Mouse (Mus musculus) myocyte (in vitro differentiated cells): Measurements from ENCODE around the gene Gga2.

Experiments used
- CEBPB ChIP-seq: IDR thresholded peaks from 2 replicates; pipeline ENCODE4 v1.6.1; 2011; ENCODE audit warnings: mild to moderate bottlenecking, moderate library complexity; ENCODE audit not compliant: poor library complexity, insufficient read depth, severe bottlenecking
- E2F4 ChIP-seq: IDR thresholded peaks from one replicate; pipeline ENCODE4 v1.6.1; 2011; ENCODE audit warnings: mild to moderate bottlenecking, control low read depth, moderate library complexity; ENCODE audit not compliant: insufficient read depth
- MAX ChIP-seq: IDR thresholded peaks from one replicate; pipeline ENCODE4 v1.6.1; 2011; ENCODE audit warnings: low read depth, mild to moderate bottlenecking, control low read depth
- MYOD1 ChIP-seq, 3 experiments: IDR thresholded peaks; one replicate each; pipeline ENCODE4 v1.6.1; 2011; ENCODE audit warnings: control low read depth in 2 of 3, low read depth in 2 of 3, mild to moderate bottlenecking in 2 of 3, moderate library complexity in 1 of 3; ENCODE audit not compliant: insufficient read length in 2 of 3, control insufficient read depth in 1 of 3
- POLR2A ChIP-seq: IDR thresholded peaks from one replicate; pipeline ENCODE4 v1.6.1; 2011; ENCODE audit warnings: low read depth, mild to moderate bottlenecking, control low read depth, moderate library complexity; ENCODE audit not compliant: insufficient read length
- POLR2AphosphoS2 ChIP-seq: IDR thresholded peaks from one replicate; pipeline ENCODE4 v1.6.1; 2011; ENCODE audit warnings: low read depth, control low read depth; ENCODE audit not compliant: insufficient read length
- SRF ChIP-seq: IDR thresholded peaks from one replicate; pipeline ENCODE4 v1.6.1; 2011; ENCODE audit warnings: low read depth; ENCODE audit not compliant: control insufficient read depth, insufficient read length
- TCF12 ChIP-seq: IDR thresholded peaks from one replicate; pipeline ENCODE4 v1.6.1; 2011; ENCODE audit warnings: mild to moderate bottlenecking, control low read depth; ENCODE audit not compliant: poor library complexity, insufficient read depth, severe bottlenecking
- TCF3 ChIP-seq: IDR thresholded peaks from one replicate; pipeline ENCODE4 v1.6.1; 2011; ENCODE audit warnings: low read depth, control low read depth; ENCODE audit not compliant: insufficient read length
- USF1 ChIP-seq: IDR thresholded peaks from one replicate; pipeline ENCODE4 v1.6.1; 2011; ENCODE audit warnings: low read depth, mild to moderate bottlenecking, control low read depth, moderate library complexity

DNA sequence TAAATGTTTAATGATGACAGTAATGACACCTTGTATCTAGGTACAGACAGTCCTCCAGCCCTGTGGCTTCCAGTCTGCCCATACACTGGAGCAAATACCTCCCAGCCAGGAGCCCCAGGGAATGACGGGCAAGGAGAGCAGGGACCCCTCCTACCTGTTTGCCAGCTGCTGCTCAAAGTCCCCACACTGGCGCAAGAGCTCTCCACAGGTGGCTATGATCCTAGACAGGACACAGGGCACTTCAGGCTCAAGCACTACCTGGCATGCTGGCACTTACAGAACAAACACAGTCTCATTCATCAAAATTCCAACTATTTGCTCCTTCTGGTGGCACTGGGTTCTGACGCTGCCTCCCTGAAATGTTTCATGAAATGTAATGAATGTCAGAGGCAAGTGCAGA lies 80.0 kb downstream of the Gga2 start:
- TF ChIP-seq POLR2AphosphoS2 (no peak), TCF12 (no peak), CEBPB (no peak), POLR2A (no peak), MYOD1 (IDR thresholded peaks at IDR 0.05; ENCODE audit: control insufficient read depth in 1 of 3, insufficient read length in 2 of 3, low read depth in 2 of 3) (no peak), E2F4 (no peak), SRF (no peak), MAX (no peak), USF1 (no peak), TCF3 (no peak)
